Mouse (Mus musculus) embryonic facial prominence, embryonic 11.5 days (tissue): ENCODE results near the gene Arid3a. TPM values are rescaled to one million over a fixed set of nuclear protein-coding genes. Genes with fewer than 3 reads are reported as not detected.

Experiments used
- ATAC-seq: fragments of 200-750 bp; cut with Nextera tagmentation; replicated peaks from 2 replicates; pipeline ENCODE4 v1.8.0; 2017; ENCODE audit warnings: low read depth; ENCODE audit not compliant: insufficient number of reproducible peaks, low FRiP score, low TSS enrichment
- DNase-seq: peaks from one replicate; pipeline ENCODE4 v3.0.0-alpha.2; 2015; ENCODE audit warnings: low spot score
- H3K27ac ChIP-seq: fragments of 300-500 bp; sonication (generic); replicated peaks from 2 replicates; pipeline ENCODE4 v1.5.1; 2014; ENCODE audit warnings: mild to moderate bottlenecking, low read depth, low read length, control low read depth
- H3K27me3 ChIP-seq: fragments of 300-500 bp; sonication (generic); 2 replicates; pipeline ENCODE4 v1.6.1; 2014; ENCODE audit warnings: mild to moderate bottlenecking, low read length, moderate library complexity, mixed read lengths; ENCODE audit not compliant: control insufficient read depth, insufficient read depth
- H3K36me3 ChIP-seq: fragments of 300-500 bp; sonication (generic); replicated peaks from 2 replicates; pipeline ENCODE4 v1.6.1; 2014; ENCODE audit warnings: low read depth, mild to moderate bottlenecking, low read length, moderate library complexity, mixed read lengths; ENCODE audit not compliant: control insufficient read depth, insufficient read depth
- H3K4me1 ChIP-seq: fragments of 300-500 bp; sonication (generic); 2 replicates; pipeline ENCODE4 v1.6.1; 2014; ENCODE audit warnings: low read length, mixed read lengths; ENCODE audit not compliant: control insufficient read depth, insufficient read depth
- H3K4me2 ChIP-seq: fragments of 300-500 bp; sonication (generic); 2 replicates; pipeline ENCODE4 v1.6.1; 2014; ENCODE audit warnings: low read depth, mild to moderate bottlenecking, control low read depth, low read length, moderate library complexity
- H3K4me3 ChIP-seq: fragments of 300-500 bp; sonication (generic); 2 replicates; pipeline ENCODE4 v1.5.1; 2014; ENCODE audit warnings: low read depth, low read length, control low read depth
- H3K9ac ChIP-seq: fragments of 300-500 bp; sonication (generic); replicated peaks from 2 replicates; pipeline ENCODE4 v1.6.1; 2014; ENCODE audit warnings: mild to moderate bottlenecking, control low read depth, low read length
- H3K9me3 ChIP-seq: fragments of 300-500 bp; sonication (generic); replicated peaks from 2 replicates; pipeline ENCODE4 v1.6.1; 2016; ENCODE audit warnings: mild to moderate bottlenecking, low read length, inconsistent platforms, mixed read lengths; ENCODE audit not compliant: control insufficient read depth
- WGBS: fragments of 180-500 bp; shearing (Covaris S2); extraction: QIAGEN DNeasy Blood & Tissue Kit; methylation state at CpG from one replicate; pipeline ENCODE4 v1.1.7; 2014; 5-methylcytosine and 5-hydroxymethylcytosine counted together
- polyA plus RNA-seq: library from polyadenylated mRNA; unstranded; fragments of >200 nt; fragmentation: Nextera tagmentation; extraction: Ambion mirVana; gene quantifications from 2 replicates; pipeline ENCODE4 v1.2.1, GENCODE M21; 2014

The Arid3a gene
- polyA plus RNA-seq, 1 experiment from 2014 or later = 5.0 TPM

GRCm38 (mm10) chr10:79925785-79926490 lies 905 bp upstream of the Arid3a start:
- H3K27me3 ChIP-seq = peaks cover 25% of the 10 kb centered on the region
- H3K4me3 ChIP-seq = peak overlapping the region; percentile 72
- 12% methylated on average over 15 of the region's 15 CpGs for WGBS
- ATAC-seq = no peak
- H3K4me1 ChIP-seq = peaks cover 7% of the 10 kb centered on the region; the same call in 1 of the 2 replicates
- no peaks in the 10 kb centered on the region; the same call in 1 of the 2 replicates for H3K36me3 ChIP-seq
- peak overlapping the region; percentile 74 for H3K4me2 ChIP-seq
- DNase-seq = no peak
- no peaks in the 10 kb centered on the region for H3K9me3 ChIP-seq
- 0 out of 2 replicates have a peak overlapping the region, but pooled peaks have one; percentile 84 for H3K27ac ChIP-seq
- peak overlapping the region; percentile 84; the same call in 1 of the 2 replicates for H3K9ac ChIP-seq

- peak; percentile 73 for DNase-seq
- Histone ChIP-seq H3K4me2 (peak overlapping the region; percentile 68), H3K4me3 (peak overlapping the region; percentile 72), H3K27ac (peak overlapping the region; percentile 84), H3K36me3 (no peaks in the 10 kb centered on the region; the same call in 1 of the 2 replicates), H3K27me3 (peaks cover 9% of the 10 kb centered on the region), H3K4me1 (peaks cover 13% of the 10 kb centered on the region; the same call in 1 of the 2 replicates), H3K9me3 (no peaks in the 10 kb centered on the region), H3K9ac (peak overlapping the region; percentile 84)
- WGBS = under 1% methylated on average over 54 of the region's 54 CpGs
- ATAC-seq = peak; percentile 40
These were observed 634 bp downstream of the Arid3a start for GRCm38 (mm10) chr10:79927324-79928029.

GRCm38 (mm10) chr10:79928030-79928694 lies 1.3 kb downstream of the Arid3a start:
- H3K4me2 ChIP-seq = peak overlapping the region; percentile 68
- no peaks in the 10 kb centered on the region; the same call in 1 of the 2 replicates for H3K36me3 ChIP-seq
- ATAC-seq (no peak), DNase-seq (peak; percentile 61)
- H3K27ac ChIP-seq = peak overlapping the region; percentile 84
- H3K9ac ChIP-seq = peak overlapping the region; percentile 84
- peaks cover 2% of the 10 kb centered on the region; the same call in 1 of the 2 replicates for H3K27me3 ChIP-seq
- peak overlapping the region; percentile 72 for H3K4me3 ChIP-seq
- peaks cover 18% of the 10 kb centered on the region; the same call in 1 of the 2 replicates for H3K4me1 ChIP-seq
- no peaks in the 10 kb centered on the region for H3K9me3 ChIP-seq
- under 1% methylated on average over 24 of the region's 29 CpGs for WGBS

- no peak for ATAC-seq
- Histone ChIP-seq H3K4me1 (peaks cover 18% of the 10 kb centered on the region; the same call in 1 of the 2 replicates), H3K27ac (peak overlapping the region; percentile 68; the same call in 1 of the 2 replicates), H3K27me3 (no peaks in the 10 kb centered on the region), H3K9me3 (no peaks in the 10 kb centered on the region), H3K9ac (peak overlapping the region; percentile 48), H3K4me3 (peak overlapping the region; percentile 72), H3K36me3 (no peaks in the 10 kb centered on the region; the same call in 1 of the 2 replicates), H3K4me2 (peak overlapping the region; percentile 68)
- whole genome bisulfite sequencing = 20% methylated on average over 8 of the region's 9 CpGs
- peak; percentile 36 for DNase-seq
These were observed 2.3 kb downstream of the Arid3a start for GRCm38 (mm10) chr10:79928907-79929701.

GRCm38 (mm10) chr10:79929967-79930825 lies 3.4 kb downstream of the Arid3a start:
- Histone ChIP-seq H3K4me3 (no peak overlapping the region), H3K36me3 (no peaks in the 10 kb centered on the region; the same call in 1 of the 2 replicates), H3K9ac (no peak overlapping the region), H3K4me2 (no peak overlapping the region), H3K27me3 (no peaks in the 10 kb centered on the region), H3K27ac (no peak overlapping the region), H3K4me1 (peaks cover 18% of the 10 kb centered on the region; the same call in 1 of the 2 replicates), H3K9me3 (no peaks in the 10 kb centered on the region)
- no peak for DNase-seq
- whole genome bisulfite sequencing = 92% methylated on average over 18 of the region's 18 CpGs
- ATAC-seq = no peak

GRCm38 (mm10) chr10:79930826-79931186 lies 4.0 kb downstream of the Arid3a start:
- H3K27me3 ChIP-seq = no peaks in the 10 kb centered on the region
- 90% methylated on average over 16 of the region's 16 CpGs for WGBS
- H3K4me3 ChIP-seq = no peak overlapping the region
- no peak for ATAC-seq
- no peak overlapping the region for H3K4me2 ChIP-seq
- no peak for DNase-seq
- H3K36me3 ChIP-seq = no peaks in the 10 kb centered on the region; the same call in 1 of the 2 replicates
- no peak overlapping the region for H3K27ac ChIP-seq
- H3K4me1 ChIP-seq = peaks cover 18% of the 10 kb centered on the region; the same call in 1 of the 2 replicates
- no peaks in the 10 kb centered on the region for H3K9me3 ChIP-seq
- H3K9ac ChIP-seq = no peak overlapping the region
